Mouse (Mus musculus) cerebellum, adult 11 months (tissue): ENCODE data around the gene Mapk14.

Experiments used
- DNase-seq: peaks from one replicate; pipeline ENCODE4 v3.0.0; 2022

Gene Mapk14

GRCm38 (mm10) chr17:28797031-28797430 is 105.9 kb downstream of the Mapk14 start:
- no peak for DNase-seq
